Mouse (Mus musculus) olfactory bulb, adult 2 months (tissue): ENCODE results near the gene Apbb2.

ENCODE experiments used
- CTCF ChIP-seq: fragments of 200-500 bp; IDR thresholded peaks from 2 replicates; pipeline ENCODE4 v1.5.1; 2012; ENCODE audit warnings: low read depth, mild to moderate bottlenecking, low read length, moderate library complexity; ENCODE audit not compliant: insufficient read depth
- POLR2A ChIP-seq: fragments of 200-500 bp; IDR thresholded peaks from 2 replicates; pipeline ENCODE4 v1.6.1; 2012; ENCODE audit warnings: mild to moderate bottlenecking, low read depth, low read length, moderate library complexity; ENCODE audit not compliant: insufficient read depth

DNA sequence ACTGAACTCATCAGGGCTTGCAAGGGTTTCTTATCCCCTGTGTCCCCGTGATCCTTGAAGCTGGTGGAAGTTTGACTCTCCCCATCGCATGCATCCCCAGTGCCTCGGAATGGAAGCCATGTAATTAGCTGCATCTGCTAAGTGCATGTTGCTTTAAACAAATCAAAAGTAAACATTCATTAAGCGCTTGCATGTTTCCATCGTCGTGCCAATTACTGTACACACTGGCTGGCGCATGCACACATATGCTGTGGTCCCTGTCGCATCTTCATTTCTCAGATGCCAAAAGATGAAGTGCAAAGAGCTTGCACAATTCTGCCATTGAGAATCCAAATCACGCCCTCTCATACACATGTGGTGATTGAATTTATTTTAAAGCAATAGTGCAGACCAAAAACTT is 257.8 kb downstream of the Apbb2 start:
- no peak for TF ChIP-seq POLR2A
- no peak for TF ChIP-seq CTCF
